Mouse (Mus musculus): ENCODE results near the gene Slc27a3. TPM values are rescaled to one million over a fixed set of nuclear protein-coding genes. Genes with fewer than 3 reads are reported as not detected.
"Not testable (repeated sequence)": the region's sequence is repeated elsewhere in the genome, so short reads cannot be mapped to it uniquely, and the experiment has no call there.

Slc27a3 gene
- total RNA-seq, 2 experiments from 2014 or later = 0.68 TPM; not detected in 1

GRCm38 (mm10) chr3:90361476-90361875 lies 28.3 kb downstream of the Slc27a3 start:
- ATAC-seq (replicated peaks; ENCODE audit: low FRiP score, poor library complexity, severe bottlenecking) = no peak

- no peak for ATAC-seq (replicated peaks; ENCODE audit: low FRiP score, poor library complexity, severe bottlenecking)
Measured at GRCm38 (mm10) chr3:90359230-90359629, 30.5 kb downstream of the Slc27a3 start.

DNA sequence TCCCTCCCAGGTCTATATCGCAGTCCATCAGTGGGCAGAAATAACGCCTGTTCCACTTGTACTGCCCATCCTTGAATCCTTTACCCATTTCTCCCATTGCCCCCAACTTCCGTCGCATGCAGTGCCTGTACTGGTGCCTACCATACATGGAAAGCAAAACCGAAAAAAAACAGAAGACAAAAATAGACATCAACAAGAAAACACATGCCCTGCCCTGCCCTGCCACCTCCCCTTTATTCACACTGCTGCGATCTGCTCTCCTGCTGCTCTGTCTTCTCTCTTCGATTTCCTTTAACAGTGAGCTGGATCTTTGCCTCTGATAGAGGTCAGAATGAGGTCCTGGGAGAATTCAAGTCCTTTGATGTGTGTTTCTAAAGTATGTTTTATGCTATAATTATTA lies 31.8 kb downstream of the Slc27a3 start:
- ATAC-seq (replicated peaks; ENCODE audit: low FRiP score, poor library complexity, severe bottlenecking) = no peak

DNA sequence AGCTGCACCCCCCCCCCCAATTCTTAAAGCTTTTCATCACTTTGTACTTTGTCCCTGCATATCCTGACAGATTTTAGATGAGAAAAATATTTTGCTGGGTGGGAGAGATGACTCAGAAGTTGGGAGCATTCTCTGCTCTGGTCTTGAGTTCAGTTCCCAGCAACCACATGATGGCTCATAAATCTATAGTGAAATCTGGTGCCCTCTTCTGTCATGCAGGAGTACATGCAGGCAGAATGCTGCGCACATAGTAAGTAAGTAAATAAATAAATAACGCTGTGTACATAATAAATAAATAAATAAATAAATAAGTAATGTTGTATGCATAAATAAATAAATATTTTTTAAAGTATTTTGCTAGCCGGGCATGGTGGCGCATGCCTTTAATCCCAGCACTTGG lies 41.9 kb downstream of the Slc27a3 start:
- no peak for ATAC-seq (replicated peaks; ENCODE audit: low FRiP score, poor library complexity, severe bottlenecking)

- not testable (repeated sequence) for ATAC-seq (replicated peaks; ENCODE audit: low FRiP score, poor library complexity, severe bottlenecking)
Measured at GRCm38 (mm10) chr3:90342853-90343252, 46.9 kb downstream of the Slc27a3 start.

DNA sequence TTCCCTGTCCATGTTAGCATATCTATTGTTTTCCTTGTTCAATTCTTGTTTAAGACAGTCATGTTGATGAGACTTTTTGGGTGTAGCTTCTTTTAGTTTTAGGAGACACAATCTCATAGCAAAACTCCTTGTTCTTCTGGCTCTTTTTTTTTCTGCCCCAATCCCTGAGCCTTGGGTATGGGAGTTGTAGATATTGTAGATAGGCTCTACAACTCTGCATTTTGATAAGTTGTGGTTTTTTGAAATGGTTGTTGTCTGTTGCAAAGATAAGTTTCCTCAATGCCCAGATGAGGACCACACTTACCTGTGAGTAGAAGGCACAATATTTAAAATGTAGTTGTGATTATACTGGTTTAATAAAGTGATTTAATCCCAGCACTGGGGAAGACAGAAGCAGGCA lies 49.6 kb downstream of the Slc27a3 start:
- no peak for ATAC-seq (replicated peaks; ENCODE audit: low FRiP score, poor library complexity, severe bottlenecking)

DNA sequence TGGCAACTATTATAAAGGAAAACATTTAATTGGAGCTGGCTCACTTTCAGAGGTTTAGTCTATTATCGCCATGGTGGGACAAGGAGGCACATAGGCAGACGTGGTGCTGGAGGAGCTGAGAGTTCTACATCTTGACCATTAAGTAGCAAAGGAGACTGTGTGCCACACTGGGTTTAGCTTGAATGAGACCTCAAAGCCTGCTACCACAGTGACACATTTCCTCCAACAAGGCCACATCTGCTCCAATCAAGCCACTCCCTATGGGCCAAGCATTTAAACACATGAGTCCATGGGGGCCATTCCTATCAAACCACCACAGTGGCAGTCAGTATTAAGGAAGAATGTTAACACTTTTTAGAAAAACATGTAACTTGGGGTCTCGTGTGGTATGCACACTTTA lies 51.5 kb downstream of the Slc27a3 start:
- ATAC-seq (replicated peaks; ENCODE audit: low FRiP score, poor library complexity, severe bottlenecking) = no peak

GRCm38 (mm10) chr3:90335517-90335916 lies 54.2 kb downstream of the Slc27a3 start:
- no peak for ATAC-seq (replicated peaks; ENCODE audit: low FRiP score, poor library complexity, severe bottlenecking)

Other genes starting within 250 kb of the Slc27a3 start
- 686 and 1,022 TPM in 2 replicates for gene Rps27, start 176.3 kb downstream of the Slc27a3 start, total RNA-seq (2015; ENCODE audit: low replicate concordance)
- 662 and 738 TPM in 2 replicates for gene Rps27, start 176.3 kb downstream of the Slc27a3 start, total RNA-seq (2017; ENCODE audit: low replicate concordance)
- 0.77 and 1.5 TPM in 2 replicates for gene Rab13, start 176.2 kb downstream of the Slc27a3 start, total RNA-seq (2015; ENCODE audit: low replicate concordance)
- gene Rab13, start 176.2 kb downstream of the Slc27a3 start, total RNA-seq (2017; ENCODE audit: low replicate concordance) = 0.84 TPM in 1 of 2 replicates, not detected in the other
- 23.8 and 26.5 TPM in 2 replicates for gene Jtb, start 158.3 kb downstream of the Slc27a3 start, total RNA-seq (2015; ENCODE audit: low replicate concordance)
- gene Jtb, start 158.3 kb downstream of the Slc27a3 start, total RNA-seq (2017; ENCODE audit: low replicate concordance) = 7.3 and 8.9 TPM in 2 replicates
- not detected in 2 replicates for gene Creb3l4, start 146.4 kb downstream of the Slc27a3 start, total RNA-seq (2015; ENCODE audit: low replicate concordance)
- not detected in 2 replicates for gene Creb3l4, start 146.4 kb downstream of the Slc27a3 start, total RNA-seq (2017; ENCODE audit: low replicate concordance)
- 2.5 and 10.6 TPM in 2 replicates for gene Slc39a1, start 141.8 kb downstream of the Slc27a3 start, total RNA-seq (2015; ENCODE audit: low replicate concordance)
- 8.7 and 9.5 TPM in 2 replicates for gene Slc39a1, start 141.8 kb downstream of the Slc27a3 start, total RNA-seq (2017; ENCODE audit: low replicate concordance)
- 14.2 and 17.5 TPM in 2 replicates for gene Crtc2, start 135.8 kb downstream of the Slc27a3 start, total RNA-seq (2015; ENCODE audit: low replicate concordance)
- gene Crtc2, start 135.8 kb downstream of the Slc27a3 start, total RNA-seq (2017; ENCODE audit: low replicate concordance) = 2.4 and 4.4 TPM in 2 replicates
- gene Dennd4b, start 124.8 kb downstream of the Slc27a3 start, total RNA-seq (2015; ENCODE audit: low replicate concordance) = 2.9 and 18.4 TPM in 2 replicates
- gene Dennd4b, start 124.8 kb downstream of the Slc27a3 start, total RNA-seq (2017; ENCODE audit: low replicate concordance) = 4.5 and 6.1 TPM in 2 replicates
- 51.0 and 65.5 TPM in 2 replicates for gene Gatad2b, start 96.8 kb downstream of the Slc27a3 start, total RNA-seq (2015; ENCODE audit: low replicate concordance)
- 41.8 and 47.2 TPM in 2 replicates for gene Gatad2b, start 96.8 kb downstream of the Slc27a3 start, total RNA-seq (2017; ENCODE audit: low replicate concordance)
- gene Ints3, start 43.7 kb upstream of the Slc27a3 start, total RNA-seq (2015; ENCODE audit: low replicate concordance) = 6.0 and 6.9 TPM in 2 replicates
- 5.1 and 10.5 TPM in 2 replicates for gene Ints3, start 43.7 kb upstream of the Slc27a3 start, total RNA-seq (2017; ENCODE audit: low replicate concordance)
- not detected in 2 replicates for gene Npr1, start 75.9 kb upstream of the Slc27a3 start, total RNA-seq (2015; ENCODE audit: low replicate concordance)
- gene Npr1, start 75.9 kb upstream of the Slc27a3 start, total RNA-seq (2017; ENCODE audit: low replicate concordance) = 0.84 TPM in 1 of 2 replicates, not detected in the other
- gene Ilf2, start 86.2 kb upstream of the Slc27a3 start, total RNA-seq (2015; ENCODE audit: low replicate concordance) = 25.9 and 29.9 TPM in 2 replicates
- 37.6 and 44.0 TPM in 2 replicates for gene Ilf2, start 86.2 kb upstream of the Slc27a3 start, total RNA-seq (2017; ENCODE audit: low replicate concordance)
- 6.3 and 11.5 TPM in 2 replicates for gene Snapin, start 101.1 kb upstream of the Slc27a3 start, total RNA-seq (2015; ENCODE audit: low replicate concordance)
- 10.7 and 13.4 TPM in 2 replicates for gene Snapin, start 101.1 kb upstream of the Slc27a3 start, total RNA-seq (2017; ENCODE audit: low replicate concordance)
- 33.0 and 49.1 TPM in 2 replicates for gene Chtop, start 119.6 kb upstream of the Slc27a3 start, total RNA-seq (2015; ENCODE audit: low replicate concordance)
- 37.8 and 45.3 TPM in 2 replicates for gene Chtop, start 119.6 kb upstream of the Slc27a3 start, total RNA-seq (2017; ENCODE audit: low replicate concordance)
- gene S100a1, start 124.5 kb upstream of the Slc27a3 start, total RNA-seq (2015; ENCODE audit: low replicate concordance) = 41.3 and 51.2 TPM in 2 replicates
- 15.3 and 28.6 TPM in 2 replicates for gene S100a1, start 124.5 kb upstream of the Slc27a3 start, total RNA-seq (2017; ENCODE audit: low replicate concordance)
- gene S100a13, start 124.5 kb upstream of the Slc27a3 start, total RNA-seq (2015; ENCODE audit: low replicate concordance) = 1.9 and 18.0 TPM in 2 replicates
- gene S100a13, start 124.5 kb upstream of the Slc27a3 start, total RNA-seq (2017; ENCODE audit: low replicate concordance) = 22.4 and 31.6 TPM in 2 replicates
- gene S100a14, start 136.9 kb upstream of the Slc27a3 start, total RNA-seq (2015; ENCODE audit: low replicate concordance) = not detected in 2 replicates
- not detected in 2 replicates for gene S100a14, start 136.9 kb upstream of the Slc27a3 start, total RNA-seq (2017; ENCODE audit: low replicate concordance)
- not detected in 2 replicates for gene S100a16, start 147.3 kb upstream of the Slc27a3 start, total RNA-seq (2015; ENCODE audit: low replicate concordance)
- gene S100a16, start 147.3 kb upstream of the Slc27a3 start, total RNA-seq (2017; ENCODE audit: low replicate concordance) = not detected in 2 replicates
- 2.5 TPM in 1 of 2 replicates, not detected in the other for gene S100a3, start 170.6 kb upstream of the Slc27a3 start, total RNA-seq (2015; ENCODE audit: low replicate concordance)
- not detected in 2 replicates for gene S100a3, start 170.6 kb upstream of the Slc27a3 start, total RNA-seq (2017; ENCODE audit: low replicate concordance)
- not detected in 2 replicates for gene S100a2, start 200.3 kb upstream of the Slc27a3 start, total RNA-seq (2015; ENCODE audit: low replicate concordance)
- gene S100a2, start 200.3 kb upstream of the Slc27a3 start, total RNA-seq (2017; ENCODE audit: low replicate concordance) = not detected in 2 replicates
- not detected in 2 replicates for gene Gm42674, start 212.0 kb upstream of the Slc27a3 start, total RNA-seq (2015; ENCODE audit: low replicate concordance)
- gene Gm42674, start 212.0 kb upstream of the Slc27a3 start, total RNA-seq (2017; ENCODE audit: low replicate concordance) = not detected in 2 replicates
- 64.0 and 136 TPM in 2 replicates for gene S100a4, start 213.8 kb upstream of the Slc27a3 start, total RNA-seq (2015; ENCODE audit: low replicate concordance)
- gene S100a4, start 213.8 kb upstream of the Slc27a3 start, total RNA-seq (2017; ENCODE audit: low replicate concordance) = 89.5 and 104 TPM in 2 replicates
- gene S100a5, start 218.6 kb upstream of the Slc27a3 start, total RNA-seq (2015; ENCODE audit: low replicate concordance) = not detected in 2 replicates
- gene S100a5, start 218.6 kb upstream of the Slc27a3 start, total RNA-seq (2017; ENCODE audit: low replicate concordance) = not detected in 2 replicates
- gene S100a6, start 222.9 kb upstream of the Slc27a3 start, total RNA-seq (2015; ENCODE audit: low replicate concordance) = 246 and 247 TPM in 2 replicates
- gene S100a6, start 222.9 kb upstream of the Slc27a3 start, total RNA-seq (2017; ENCODE audit: low replicate concordance) = 99.2 and 118 TPM in 2 replicates

Data from erythroblast, adult 5-6 weeks (primary cell).